Mouse (Mus musculus) left cerebral cortex, postnatal 4 days (tissue): Measurements from ENCODE around the gene Fga. TPM values are rescaled to one million over a fixed set of nuclear protein-coding genes. Genes with fewer than 3 reads are reported as not detected.

Experiments used
- DNase-seq: peaks from one replicate; pipeline ENCODE4 v3.0.0-alpha.2; 2022
- intact Hi-C: fragments of 180-260 bp; cut with DNase I; formaldehyde crosslinking; loops from one replicate; pipeline ENCODE4 v1.15.1; 2025
- total RNA-seq, 2 experiments: library from RNA; stranded (reverse); gene quantifications; 2 replicates each; pipeline ENCODE4 v1.2.3; 2021

Gene Fga
- total RNA-seq, 2 experiments from 2014 or later: not detected

- intact Hi-C loops: no loop called here
- DNase-seq: no peak
Observed at GRCm38 (mm10) chr3:83021176-83021575, 4.7 kb upstream of the Fga start.

GRCm38 (mm10) chr3:83025036-83025435 lies 840 bp upstream of the Fga start:
- no peak for DNase-seq
- intact Hi-C loops: no loop called here

- no peak for DNase-seq
- intact Hi-C loops: no loop called here
Observed at GRCm38 (mm10) chr3:83027546-83028251, 1.8 kb downstream of the Fga start.

GRCm38 (mm10) chr3:83030331-83030730 lies 4.5 kb downstream of the Fga start:
- intact Hi-C loops: no loop called here
- no peak for DNase-seq

DNA sequence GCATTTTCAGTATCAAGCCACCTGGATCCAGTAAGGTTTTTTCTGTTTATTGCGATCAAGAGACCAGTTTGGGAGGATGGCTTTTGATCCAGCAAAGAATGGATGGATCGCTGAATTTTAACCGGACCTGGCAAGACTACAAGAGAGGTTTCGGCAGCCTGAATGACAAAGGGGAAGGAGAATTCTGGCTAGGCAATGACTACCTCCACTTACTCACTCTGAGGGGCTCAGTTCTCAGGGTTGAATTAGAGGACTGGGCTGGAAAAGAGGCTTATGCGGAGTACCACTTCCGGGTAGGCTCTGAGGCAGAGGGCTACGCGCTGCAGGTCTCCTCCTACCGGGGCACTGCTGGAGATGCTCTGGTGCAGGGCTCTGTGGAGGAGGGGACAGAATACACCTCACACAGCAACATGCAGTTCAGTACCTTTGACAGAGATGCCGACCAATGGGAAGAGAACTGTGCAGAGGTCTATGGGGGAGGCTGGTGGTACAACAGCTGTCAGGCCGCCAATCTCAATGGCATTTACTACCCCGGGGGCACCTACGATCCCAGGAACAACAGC lies 7.0 kb downstream of the Fga start:
- intact Hi-C loops: no loop called here
- no peak for DNase-seq

DNA sequence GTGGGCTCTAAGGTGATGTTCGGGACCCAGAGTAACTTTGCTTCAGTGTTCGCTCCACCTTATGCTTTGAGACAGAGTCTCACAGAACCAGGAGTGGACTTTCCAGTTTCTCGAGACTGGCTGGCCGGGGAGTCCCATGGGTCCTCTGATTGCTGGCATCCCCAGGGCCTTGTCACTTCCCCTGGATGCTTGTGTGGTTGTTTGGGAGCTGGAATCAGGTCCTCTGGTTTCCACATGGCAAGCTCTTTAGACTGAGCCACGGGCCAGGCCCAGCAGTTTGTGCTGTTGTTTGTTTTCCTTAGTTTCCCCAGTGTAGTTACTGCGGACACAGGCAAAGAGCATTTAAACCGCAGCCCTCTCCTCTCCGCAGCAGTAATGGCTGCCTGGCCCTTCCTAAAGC lies 7.9 kb downstream of the Fga start:
- intact Hi-C loops: no loop called here
- no peak for DNase-seq

DNA sequence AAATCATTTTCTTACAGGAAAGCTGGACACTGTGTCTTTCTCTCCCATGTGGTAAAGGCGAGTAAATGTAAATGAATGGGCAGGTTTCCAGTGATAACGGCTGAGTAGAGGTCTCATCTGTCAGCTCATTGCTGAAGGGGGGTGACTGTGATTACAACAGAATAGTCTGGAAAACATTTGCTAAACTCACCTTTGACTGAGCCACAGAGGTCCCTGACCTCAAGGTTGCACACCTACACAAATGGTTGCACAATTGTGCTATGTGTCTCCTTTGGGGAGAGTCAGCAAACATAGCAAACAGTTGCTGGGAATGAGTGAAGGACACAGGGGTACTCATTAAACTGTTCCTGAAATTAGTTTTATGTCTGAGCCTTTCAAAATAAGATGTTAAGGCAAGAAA lies 13.0 kb downstream of the Fga start:
- DNase-seq: no peak
- intact Hi-C loops: no loop called here

GRCm38 (mm10) chr3:83039666-83040065 lies 13.8 kb downstream of the Fga start:
- intact Hi-C loops: no loop called here
- no peak for DNase-seq

- DNase-seq: no peak
- intact Hi-C loops: no loop called here
Observed at GRCm38 (mm10) chr3:83042451-83042850, 16.6 kb downstream of the Fga start.

- DNase-seq: no peak
- intact Hi-C loops: no loop called here
Observed at GRCm38 (mm10) chr3:83046649-83047048, 20.8 kb downstream of the Fga start.

- no peak for DNase-seq
- intact Hi-C loops: loop anchor here (5.0 kb wide), 2 partner anchors 47 to 172 kb away; partner anchors contain the start of gene Rbm46
Observed at GRCm38 (mm10) chr3:83049680-83050079, 23.8 kb downstream of the Fga start, which contains the start of gene Fgb. Gene Fgb, minus strand, starts transcription at chr3:83049863.

- intact Hi-C loops: loop anchor here (5.0 kb wide), 2 partner anchors 48 to 173 kb away; partner anchors contain the start of gene Rbm46
- DNase-seq: no peak
Observed at GRCm38 (mm10) chr3:83050661-83051060, 24.8 kb downstream of the Fga start.

DNA sequence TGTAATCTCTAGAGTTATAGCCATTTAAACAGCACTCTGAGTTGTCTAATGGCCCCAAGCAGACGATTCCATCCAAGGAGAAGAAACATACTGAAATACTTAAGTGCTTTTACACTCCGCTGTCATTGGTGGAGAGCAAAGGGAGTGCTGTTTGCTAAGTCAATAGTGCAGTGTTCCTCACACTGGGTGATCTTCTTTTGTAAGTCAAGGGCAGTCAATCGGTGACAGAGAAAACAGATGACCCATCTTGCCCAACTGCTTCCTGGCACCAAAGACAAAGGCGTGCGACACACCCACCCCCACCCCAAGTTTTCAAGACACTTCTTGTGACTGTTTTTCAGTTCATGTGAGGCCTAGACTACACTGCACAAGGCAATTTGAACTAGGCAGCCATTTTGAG lies 26.2 kb downstream of the Fga start:
- DNase-seq: no peak
- intact Hi-C loops: loop anchor here (5.0 kb wide), 2 partner anchors 50 to 175 kb away; partner anchors contain the start of gene Rbm46

- intact Hi-C loops: loop anchor here (5.0 kb wide), 2 partner anchors 51 to 176 kb away; partner anchors contain the start of gene Rbm46
- DNase-seq: no peak
Observed at GRCm38 (mm10) chr3:83053126-83053525, 27.2 kb downstream of the Fga start.

GRCm38 (mm10) chr3:83053758-83054157 lies 27.9 kb downstream of the Fga start:
- DNase-seq: peak; percentile 22
- intact Hi-C loops: loop anchor here (5.0 kb wide), 2 partner anchors 51 to 176 kb away; partner anchors contain the start of gene Rbm46

- intact Hi-C loops: loop anchor here (5.0 kb wide), 2 partner anchors 52 to 177 kb away; partner anchors contain the start of gene Rbm46
- no peak for DNase-seq
Observed at GRCm38 (mm10) chr3:83054759-83055158, 28.9 kb downstream of the Fga start.

GRCm38 (mm10) chr3:83055281-83056038 lies 29.6 kb downstream of the Fga start, which contains the start of gene Plrg1:
Gene Plrg1, plus strand, starts transcription at chr3:83055522.
- intact Hi-C loops: no loop called here
- DNase-seq: peak; percentile 100

DNA sequence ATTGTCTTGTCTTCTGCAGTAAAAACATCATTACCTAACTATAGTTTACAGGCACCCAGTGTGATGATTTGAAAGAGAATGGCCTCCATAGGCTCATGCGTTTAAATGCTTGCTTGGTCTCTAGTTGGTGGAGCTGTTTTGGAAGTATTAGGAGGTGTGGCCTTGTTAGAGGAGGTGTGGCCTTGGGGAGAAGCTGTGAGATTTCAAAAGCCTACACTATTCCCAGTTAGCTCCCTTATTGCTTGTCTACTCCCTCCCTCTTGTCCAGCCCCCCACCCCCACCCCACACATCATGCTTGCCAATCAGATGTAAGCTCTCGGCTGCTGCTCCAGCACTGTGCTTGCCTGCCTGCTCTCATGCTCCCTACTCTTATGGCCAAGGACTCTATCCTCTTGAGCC lies 31.2 kb downstream of the Fga start:
- no peak for DNase-seq
- intact Hi-C loops: no loop called here

- no peak for DNase-seq
- intact Hi-C loops: no loop called here
Observed at GRCm38 (mm10) chr3:83067920-83068319, 42.0 kb downstream of the Fga start.

DNA sequence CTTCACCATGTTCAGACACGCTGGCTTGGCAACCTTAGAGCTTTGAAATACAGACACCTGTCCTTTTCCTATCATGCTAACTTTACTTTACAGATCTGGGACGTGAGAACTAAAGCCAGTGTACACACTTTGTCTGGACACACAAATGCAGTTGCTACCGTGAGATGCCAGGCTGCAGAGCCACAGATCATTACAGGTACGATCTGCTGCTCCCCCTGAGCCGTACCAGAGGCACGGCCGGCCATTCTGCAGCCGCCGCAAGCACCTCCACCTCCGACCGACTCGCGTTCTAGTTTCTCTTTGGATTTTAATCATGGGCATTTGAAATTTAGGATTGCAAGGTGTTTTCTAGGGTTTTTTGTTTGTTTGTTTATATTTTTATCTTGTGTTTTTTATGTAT lies 43.0 kb downstream of the Fga start:
- intact Hi-C loops: no loop called here
- no peak for DNase-seq

- DNase-seq: no peak
- intact Hi-C loops: no loop called here
Observed at GRCm38 (mm10) chr3:83070231-83070630, 44.4 kb downstream of the Fga start.
